Comparison of ENCODE assay signal across 25 mouse cellular contexts in genomic region chr16:32678812-32679211, GRCm38 (mm10). TPM values are rescaled to one million over a fixed set of nuclear protein-coding genes. Genes with fewer than 3 reads are reported as not detected.
DNase-seq lines count a peak whose midpoint lies in the region; ATAC-seq and TF ChIP-seq lines count a peak whose summit lies in the region.
"Had no signal": no experiment of that assay in that cellular context is flagged by ENCODE, and none has a peak within 500 bp of the region (broad histone marks: within the 10 kb centered on the region; RNA-seq: fewer than 3 reads in every experiment).

No protein-coding gene starts in this region.

- peaks cover 51% of the 10 kb centered on the region for H3K36me3 ChIP-seq in intestine, postnatal 0 days (ENCODE audit: control insufficient read depth, insufficient read depth)

- no peak overlapping the region for H3K4me3 ChIP-seq in gastrocnemius, adult 2 months
- H3K4me3 ChIP-seq in intestine, postnatal 0 days (ENCODE audit: low read depth, low read length): no peak overlapping the region
- H3K4me3 ChIP-seq: embryonic facial prominence, embryonic 12.5 days; erythroblast, embryonic 14.5 days; forebrain, embryonic 13.5 days; hindbrain, embryonic 12.5 days; midbrain, embryonic 12.5 days; neural tube, embryonic 15.5 days had no signal

- no peak overlapping the region; the same call in 1 of the 2 replicates for H3K27ac ChIP-seq in gastrocnemius, adult 2 months
- peak overlapping the region; percentile 46 for H3K27ac ChIP-seq in intestine, postnatal 0 days (ENCODE audit: low read depth, low read length)
- H3K27ac ChIP-seq: embryonic facial prominence, embryonic 12.5 days; forebrain, embryonic 13.5 days; hindbrain, embryonic 12.5 days; midbrain, embryonic 12.5 days; neural tube, embryonic 15.5 days had no signal

- peak; percentile 61 for ATAC-seq in intestine, postnatal 0 days
- ATAC-seq in megakaryocyte progenitor cell, adult 5-6 weeks (replicated peaks; ENCODE audit: poor library complexity): no peak
- ATAC-seq: forebrain, embryonic 13.5 days; liver, postnatal 0 days; lung, postnatal 0 days had no signal

- TF ChIP-seq CTCF in gastrocnemius, adult 2 months (IDR thresholded peaks at IDR 0.05): no peak
- TF ChIP-seq CTCF in intestine, postnatal 0 days (IDR thresholded peaks at IDR 0.05; ENCODE audit: low read depth): no peak

- 44% methylated on average over 14 of the region's 14 CpGs for WGBS in intestine, postnatal 0 days

- no peaks in the 10 kb centered on the region for H3K27me3 ChIP-seq in intestine, postnatal 0 days (replicated peaks; ENCODE audit: control insufficient read depth, insufficient read depth, low read length)
- H3K27me3 ChIP-seq: embryonic facial prominence, embryonic 12.5 days; forebrain, embryonic 13.5 days; hindbrain, embryonic 12.5 days; midbrain, embryonic 12.5 days; neural tube, embryonic 15.5 days had no signal

- intact Hi-C loops in gastrocnemius, adult 2 months (cut with DNase I): no loop called here
- intact Hi-C loops in left cerebral cortex, postnatal 4 days (cut with DNase I): no loop called here

- H3K4me1 ChIP-seq in intestine, postnatal 0 days (replicated peaks; ENCODE audit: control insufficient read depth, insufficient read depth, low read length): no peaks in the 10 kb centered on the region
- H3K4me1 ChIP-seq: embryonic facial prominence, embryonic 12.5 days; forebrain, embryonic 13.5 days; hindbrain, embryonic 12.5 days; midbrain, embryonic 12.5 days; neural tube, embryonic 15.5 days had no signal

- peak; percentile 15 for DNase-seq in gastrocnemius, adult 2 months
- no peak for DNase-seq in gastrocnemius, postnatal 10 days
- peak; percentile 43 for DNase-seq in urinary bladder, adult 2 months (ENCODE audit: low spot score)
- DNase-seq in urinary bladder, postnatal 36 days (ENCODE audit: low spot score in 2 of 2): no peak
- DNase-seq in testis, postnatal 14 days (ENCODE audit: low spot score): peak; percentile 3
- no peak for DNase-seq in left cerebral cortex, postnatal 4 days
- DNase-seq: adrenal gland, postnatal 36 days; cerebellum, adult 11-12 months; heart, adult 18-20 months; kidney, adult 9 months; liver, postnatal 0 days; thymus, adult 18-20 months had no signal

- no peaks in the 10 kb centered on the region for H3K9me3 ChIP-seq in intestine, postnatal 0 days (ENCODE audit: control insufficient read depth)
- H3K9me3 ChIP-seq: embryonic facial prominence, embryonic 12.5 days; forebrain, embryonic 13.5 days; hindbrain, embryonic 12.5 days; midbrain, embryonic 12.5 days; neural tube, embryonic 15.5 days had no signal

- H3K4me2 ChIP-seq in intestine, postnatal 0 days (replicated peaks; ENCODE audit: low read depth): peak overlapping the region; percentile 30
- H3K4me2 ChIP-seq: embryonic facial prominence, embryonic 12.5 days; forebrain, embryonic 13.5 days; hindbrain, embryonic 12.5 days; midbrain, embryonic 12.5 days; neural tube, embryonic 15.5 days had no signal

- no peak overlapping the region for H3K9ac ChIP-seq in intestine, postnatal 0 days (ENCODE audit: low read depth, low read length)
- H3K9ac ChIP-seq: embryonic facial prominence, embryonic 12.5 days; forebrain, embryonic 13.5 days; hindbrain, embryonic 12.5 days; liver, postnatal 0 days; midbrain, embryonic 12.5 days; neural tube, embryonic 15.5 days had no signal

RNA-seq across cellular contexts. Expression of gene Tnk2, which starts 35.1 kb away (rescaled TPM):
- total RNA-seq in gastrocnemius, adult 2 months (2021): 10 to 100 TPM; 48.4 to 54.4 TPM
- 10 to 100 TPM; 51.6 to 82.2 TPM for total RNA-seq in gastrocnemius, postnatal 10 days (2021)
- polyA plus RNA-seq in urinary bladder, adult 2 months (2012; rRNA removed): 106 and 114 TPM in 2 replicates
- polyA plus RNA-seq in intestine, postnatal 0 days (2015; fragmentation: Nextera tagmentation; extraction: Ambion mirVana): 8.0 and 9.6 TPM in 2 replicates
- 5.9 and 6.9 TPM in 2 replicates for total RNA-seq in megakaryocyte progenitor cell, adult 5-6 weeks (2015)
- total RNA-seq in megakaryocyte progenitor cell, adult 5-6 weeks (2017): 8.0 and 15.5 TPM in 2 replicates
- total RNA-seq in left cerebral cortex, postnatal 4 days (2021): 10 to 100 TPM; 84.7 to 99.6 TPM

RNA-seq across cellular contexts. Expression of gene Muc4, which starts 56.9 kb away (rescaled TPM):
- under 1 TPM in 1 of 2 experiments, not detected in 1; 0.22 TPM for total RNA-seq in gastrocnemius, adult 2 months (2021)
- under 1 TPM; 0.07 to 0.47 TPM for total RNA-seq in gastrocnemius, postnatal 10 days (2021)
- polyA plus RNA-seq in urinary bladder, adult 2 months (2012; rRNA removed): 0.19 and 0.25 TPM in 2 replicates
- polyA plus RNA-seq in intestine, postnatal 0 days (2015; fragmentation: Nextera tagmentation; extraction: Ambion mirVana): 0.95 and 1.0 TPM in 2 replicates
- not detected in 2 replicates for total RNA-seq in megakaryocyte progenitor cell, adult 5-6 weeks (2015)
- total RNA-seq in megakaryocyte progenitor cell, adult 5-6 weeks (2017): not detected in 2 replicates
- not detected for total RNA-seq in left cerebral cortex, postnatal 4 days (2021)
- total RNA-seq: adrenal gland, adult 18-20 months; adrenal gland, postnatal 36 days; layer of hippocampus, adult 8-10 months; left cerebral cortex, postnatal 25 days had no signal
- polyA plus RNA-seq: erythroblast, embryonic 14.5 days; heart, embryonic 14.5 days had no signal

Comparison
In these comparisons a context has a peak if more than half of its experiments do, and no peak if none do; other contexts are left out.
1. DNase-seq: peak in gastrocnemius, adult 2 months (single experiment), urinary bladder, adult 2 months (single experiment) and testis, postnatal 14 days (single experiment); none in gastrocnemius, postnatal 10 days (single experiment), urinary bladder, postnatal 36 days (0 of 2) and left cerebral cortex, postnatal 4 days (single experiment).